Mouse (Mus musculus): ENCODE results near the gene Themis3. TPM values are rescaled to one million over a fixed set of nuclear protein-coding genes. Genes with fewer than 3 reads are reported as not detected.

The Themis3 gene
- polyA plus RNA-seq, 1 experiment from 2014 or later: not detected

DNA sequence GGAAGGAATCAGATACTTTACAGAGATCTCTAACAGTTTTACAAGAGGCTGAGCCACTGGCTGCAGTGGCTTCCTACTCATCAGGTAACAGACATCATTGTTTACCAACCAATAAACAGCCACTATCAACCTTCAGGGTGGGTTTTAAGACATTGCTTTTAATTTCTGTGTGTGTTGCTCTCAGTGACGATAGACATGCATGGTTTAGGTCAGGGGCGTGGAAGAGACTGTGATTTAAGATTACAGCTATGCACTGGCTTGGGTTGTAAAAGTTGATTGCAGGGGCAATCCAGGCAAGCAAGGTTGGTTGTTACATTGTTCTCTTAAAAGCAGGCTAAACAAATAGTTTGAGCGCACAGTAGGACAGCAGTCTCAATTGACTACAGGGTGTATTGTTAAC is 1.4 kb upstream of the Themis3 start:
- no peaks in the 10 kb centered on the region for H3K27me3 ChIP-seq (ENCODE audit: control insufficient read depth, insufficient read depth, low read length)
- H3K4me2 ChIP-seq (ENCODE audit: low read length): no peak overlapping the region
- no peak overlapping the region for H3K27ac ChIP-seq (replicated peaks in 1 of 2; ENCODE audit: control insufficient read depth in 1 of 2, insufficient read depth in 1 of 2, low read depth in 2 of 2, low read length in 2 of 2)
- no peaks in the 10 kb centered on the region for H3K9me3 ChIP-seq (ENCODE audit: control insufficient read depth, low read length)
- H3K4me1 ChIP-seq (ENCODE audit: control insufficient read depth in 2 of 2, insufficient read depth in 2 of 2, low read length in 2 of 2): no peaks in the 10 kb centered on the region
- H3K4me3 ChIP-seq (ENCODE audit: control insufficient read depth in 1 of 2, insufficient read depth in 1 of 2, low read depth in 1 of 2, low read length in 2 of 2): no peak overlapping the region
- no peaks in the 10 kb centered on the region for H3K36me3 ChIP-seq (ENCODE audit: control insufficient read depth, insufficient read depth, low read length)
- no peak overlapping the region for H3K9ac ChIP-seq (ENCODE audit: low read length)
- 83% methylated on average over 3 of the region's 3 CpGs for WGBS
- ATAC-seq (ENCODE audit: insufficient number of reproducible peaks, insufficient read depth, low FRiP score, low read depth): no peak

- Histone ChIP-seq H3K4me2 (ENCODE audit: low read length) (no peak overlapping the region), H3K27ac (replicated peaks in 1 of 2; ENCODE audit: control insufficient read depth in 1 of 2, insufficient read depth in 1 of 2, low read depth in 2 of 2, low read length in 2 of 2) (no peak overlapping the region), H3K27me3 (ENCODE audit: control insufficient read depth, insufficient read depth, low read length) (no peaks in the 10 kb centered on the region), H3K9me3 (ENCODE audit: control insufficient read depth, low read length) (no peaks in the 10 kb centered on the region), H3K4me1 (ENCODE audit: control insufficient read depth in 2 of 2, insufficient read depth in 2 of 2, low read length in 2 of 2) (no peaks in the 10 kb centered on the region; a peak in 1 of 4 replicates), H3K36me3 (ENCODE audit: control insufficient read depth, insufficient read depth, low read length) (no peaks in the 10 kb centered on the region), H3K9ac (ENCODE audit: low read length) (no peak overlapping the region), H3K4me3 (ENCODE audit: control insufficient read depth in 1 of 2, insufficient read depth in 1 of 2, low read depth in 1 of 2, low read length in 2 of 2) (no peak overlapping the region)
- ATAC-seq (ENCODE audit: insufficient number of reproducible peaks, insufficient read depth, low FRiP score, low read depth): no peak
Measured at GRCm38 (mm10) chr17:66595256-66595655, 835 bp upstream of the Themis3 start.

DNA sequence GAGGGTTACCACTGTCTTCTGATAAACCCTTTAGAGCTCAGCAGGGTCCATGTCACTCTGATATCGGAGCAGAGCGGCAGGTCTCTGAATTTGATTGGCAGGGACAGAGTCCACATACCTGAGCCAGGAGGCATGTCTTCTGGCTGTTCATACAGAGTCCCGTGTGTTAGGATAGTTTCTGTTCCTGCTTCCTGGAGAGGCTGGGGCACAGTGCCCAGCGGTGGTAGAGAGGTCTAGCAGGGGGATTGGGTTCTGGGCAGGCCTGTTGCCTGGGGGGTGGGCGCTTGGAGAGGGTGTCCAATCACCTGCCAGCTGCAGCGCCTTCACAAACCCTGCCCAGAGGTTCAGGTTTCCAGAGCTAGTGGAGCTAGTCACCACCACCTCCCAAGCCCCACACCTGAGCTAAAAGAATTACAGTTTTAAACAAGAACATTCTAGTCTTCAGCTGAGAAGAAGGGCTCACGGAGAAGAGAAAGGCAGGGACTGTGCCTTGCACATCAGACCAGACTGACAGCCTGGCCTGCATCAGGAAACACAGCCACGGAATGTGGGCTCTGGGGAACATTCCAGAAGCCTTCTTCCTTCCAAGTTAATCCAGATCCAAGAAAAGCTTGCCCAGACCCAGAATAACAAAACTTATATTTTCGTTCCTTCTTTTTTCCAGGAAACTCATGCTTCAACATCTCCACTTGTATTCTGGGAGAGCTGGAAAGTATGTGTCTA is 3.9 kb downstream of the Themis3 start:
- no peak overlapping the region for H3K27ac ChIP-seq (replicated peaks in 1 of 2; ENCODE audit: control insufficient read depth in 1 of 2, insufficient read depth in 1 of 2, low read depth in 2 of 2, low read length in 2 of 2)
- no peak for ATAC-seq (ENCODE audit: insufficient number of reproducible peaks, insufficient read depth, low FRiP score, low read depth)
- no peaks in the 10 kb centered on the region; a peak in 1 of 4 replicates for H3K4me1 ChIP-seq (ENCODE audit: control insufficient read depth in 2 of 2, insufficient read depth in 2 of 2, low read length in 2 of 2)
- H3K9ac ChIP-seq (ENCODE audit: low read length): no peak overlapping the region
- no peaks in the 10 kb centered on the region for H3K36me3 ChIP-seq (ENCODE audit: control insufficient read depth, insufficient read depth, low read length)
- no peaks in the 10 kb centered on the region for H3K27me3 ChIP-seq (ENCODE audit: control insufficient read depth, insufficient read depth, low read length)
- no peak overlapping the region for H3K4me2 ChIP-seq (ENCODE audit: low read length)
- WGBS: 55% methylated on average over 9 of the region's 9 CpGs
- no peaks in the 10 kb centered on the region for H3K9me3 ChIP-seq (ENCODE audit: control insufficient read depth, low read length)
- H3K4me3 ChIP-seq (ENCODE audit: control insufficient read depth in 1 of 2, insufficient read depth in 1 of 2, low read depth in 1 of 2, low read length in 2 of 2): no peak overlapping the region

- H3K27me3 ChIP-seq (ENCODE audit: control insufficient read depth, insufficient read depth, low read length): no peaks in the 10 kb centered on the region
- no peaks in the 10 kb centered on the region for H3K36me3 ChIP-seq (ENCODE audit: control insufficient read depth, insufficient read depth, low read length)
- H3K27ac ChIP-seq (replicated peaks in 1 of 2; ENCODE audit: control insufficient read depth in 1 of 2, insufficient read depth in 1 of 2, low read depth in 2 of 2, low read length in 2 of 2): no peak overlapping the region
- no peaks in the 10 kb centered on the region; a peak in 1 of 4 replicates for H3K4me1 ChIP-seq (ENCODE audit: control insufficient read depth in 2 of 2, insufficient read depth in 2 of 2, low read length in 2 of 2)
- 72% methylated on average over 8 of the region's 8 CpGs for WGBS
- no peak for ATAC-seq (ENCODE audit: insufficient number of reproducible peaks, insufficient read depth, low FRiP score, low read depth)
- H3K9me3 ChIP-seq (ENCODE audit: control insufficient read depth, low read length): no peaks in the 10 kb centered on the region
- no peak overlapping the region for H3K4me2 ChIP-seq (ENCODE audit: low read length)
- H3K9ac ChIP-seq (ENCODE audit: low read length): no peak overlapping the region
- no peak overlapping the region for H3K4me3 ChIP-seq (ENCODE audit: control insufficient read depth in 1 of 2, insufficient read depth in 1 of 2, low read depth in 1 of 2, low read length in 2 of 2)
Measured at GRCm38 (mm10) chr17:66589864-66590263, 4.6 kb downstream of the Themis3 start.

DNA sequence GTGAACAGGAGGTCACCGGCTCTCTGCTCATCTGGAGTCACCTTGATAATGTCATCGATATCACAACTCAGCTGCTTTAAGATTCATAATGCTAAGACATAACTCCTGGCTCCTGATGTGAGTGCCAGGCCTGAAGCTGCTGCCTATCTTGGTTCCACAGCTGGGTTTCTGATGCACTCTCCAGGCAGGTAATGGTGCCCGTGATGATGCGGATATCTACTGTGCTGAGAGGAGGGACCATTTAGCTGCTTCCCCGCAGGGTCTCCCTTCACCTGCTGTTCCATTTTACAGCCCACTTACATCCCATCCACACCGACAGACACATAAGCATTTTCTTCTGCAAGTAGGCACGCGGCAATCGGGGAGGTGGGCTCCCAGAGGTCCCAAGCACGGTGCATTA is 7.7 kb downstream of the Themis3 start:
- Histone ChIP-seq H3K27me3 (ENCODE audit: control insufficient read depth, insufficient read depth, low read length) (no peaks in the 10 kb centered on the region), H3K9ac (ENCODE audit: low read length) (no peak overlapping the region), H3K4me2 (ENCODE audit: low read length) (no peak overlapping the region), H3K27ac (replicated peaks in 1 of 2; ENCODE audit: control insufficient read depth in 1 of 2, insufficient read depth in 1 of 2, low read depth in 2 of 2, low read length in 2 of 2) (no peak overlapping the region), H3K36me3 (ENCODE audit: control insufficient read depth, insufficient read depth, low read length) (no peaks in the 10 kb centered on the region), H3K4me1 (ENCODE audit: control insufficient read depth in 2 of 2, insufficient read depth in 2 of 2, low read length in 2 of 2) (no peaks in the 10 kb centered on the region; a peak in 1 of 4 replicates), H3K9me3 (ENCODE audit: control insufficient read depth, low read length) (no peaks in the 10 kb centered on the region), H3K4me3 (ENCODE audit: control insufficient read depth in 1 of 2, insufficient read depth in 1 of 2, low read depth in 1 of 2, low read length in 2 of 2) (no peak overlapping the region)
- no peak for ATAC-seq (ENCODE audit: insufficient number of reproducible peaks, insufficient read depth, low FRiP score, low read depth)
- 83% methylated on average over 10 of the region's 10 CpGs for WGBS

DNA sequence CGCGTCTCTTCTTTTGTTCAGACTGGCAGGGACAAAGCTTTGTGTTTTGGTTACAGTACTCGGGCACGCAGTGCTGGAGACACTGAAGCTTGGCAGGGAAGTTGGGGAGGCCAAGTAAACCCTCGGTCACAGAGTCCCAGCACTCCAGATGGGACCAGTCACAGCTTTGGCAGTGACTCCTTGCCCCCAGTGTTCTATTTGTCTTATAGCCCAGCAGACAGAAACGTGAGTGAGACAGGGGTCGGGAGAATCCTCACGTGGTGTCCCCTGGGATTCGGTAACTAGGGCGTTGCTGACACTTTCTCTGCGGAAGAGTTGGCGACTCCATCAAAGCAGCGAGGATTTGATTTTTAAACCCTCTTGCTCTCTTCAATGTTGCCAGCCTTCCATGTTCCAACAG is 8.3 kb downstream of the Themis3 start:
- Histone ChIP-seq H3K4me3 (ENCODE audit: control insufficient read depth in 1 of 2, insufficient read depth in 1 of 2, low read depth in 1 of 2, low read length in 2 of 2) (no peak overlapping the region), H3K36me3 (ENCODE audit: control insufficient read depth, insufficient read depth, low read length) (no peaks in the 10 kb centered on the region), H3K4me1 (ENCODE audit: control insufficient read depth in 2 of 2, insufficient read depth in 2 of 2, low read length in 2 of 2) (no peaks in the 10 kb centered on the region; a peak in 1 of 4 replicates), H3K27ac (replicated peaks in 1 of 2; ENCODE audit: control insufficient read depth in 1 of 2, insufficient read depth in 1 of 2, low read depth in 2 of 2, low read length in 2 of 2) (no peak overlapping the region), H3K4me2 (ENCODE audit: low read length) (no peak overlapping the region), H3K9me3 (ENCODE audit: control insufficient read depth, low read length) (no peaks in the 10 kb centered on the region), H3K27me3 (ENCODE audit: control insufficient read depth, insufficient read depth, low read length) (no peaks in the 10 kb centered on the region), H3K9ac (ENCODE audit: low read length) (no peak overlapping the region)
- ATAC-seq (ENCODE audit: insufficient number of reproducible peaks, insufficient read depth, low FRiP score, low read depth): no peak
- 80% methylated on average over 13 of the region's 13 CpGs for WGBS

DNA sequence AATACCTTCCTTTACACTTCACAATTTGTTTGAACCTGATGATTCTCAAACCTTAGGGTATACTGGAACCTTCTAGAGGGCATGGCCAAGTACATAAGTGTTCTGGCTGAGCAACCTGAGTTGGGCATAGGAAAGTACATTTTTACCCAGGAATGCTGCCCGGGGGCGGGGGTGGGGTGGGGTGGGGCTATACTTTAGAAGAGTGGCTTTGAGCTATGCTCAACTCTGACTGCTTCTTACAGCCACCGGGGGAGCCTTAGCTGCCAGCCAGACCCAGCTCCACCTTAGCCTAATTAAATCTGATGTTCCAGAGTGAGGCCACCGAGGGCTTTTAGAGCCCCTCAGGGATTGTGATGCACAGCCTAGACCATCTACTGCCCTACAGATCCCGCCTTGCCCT is 13.4 kb downstream of the Themis3 start:
- H3K4me2 ChIP-seq (ENCODE audit: low read length): no peak overlapping the region
- H3K36me3 ChIP-seq (ENCODE audit: control insufficient read depth, insufficient read depth, low read length): no peaks in the 10 kb centered on the region
- H3K4me1 ChIP-seq (ENCODE audit: control insufficient read depth in 2 of 2, insufficient read depth in 2 of 2, low read length in 2 of 2): no peaks in the 10 kb centered on the region
- no peak for ATAC-seq (ENCODE audit: insufficient number of reproducible peaks, insufficient read depth, low FRiP score, low read depth)
- WGBS: 64% methylated on average over 5 of the region's 5 CpGs
- no peaks in the 10 kb centered on the region for H3K27me3 ChIP-seq (ENCODE audit: control insufficient read depth, insufficient read depth, low read length)
- H3K9ac ChIP-seq (ENCODE audit: low read length): no peak overlapping the region
- H3K27ac ChIP-seq (replicated peaks in 1 of 2; ENCODE audit: control insufficient read depth in 1 of 2, insufficient read depth in 1 of 2, low read depth in 2 of 2, low read length in 2 of 2): no peak overlapping the region
- H3K9me3 ChIP-seq (ENCODE audit: control insufficient read depth, low read length): no peaks in the 10 kb centered on the region
- H3K4me3 ChIP-seq (ENCODE audit: control insufficient read depth in 1 of 2, insufficient read depth in 1 of 2, low read depth in 1 of 2, low read length in 2 of 2): no peak overlapping the region

DNA sequence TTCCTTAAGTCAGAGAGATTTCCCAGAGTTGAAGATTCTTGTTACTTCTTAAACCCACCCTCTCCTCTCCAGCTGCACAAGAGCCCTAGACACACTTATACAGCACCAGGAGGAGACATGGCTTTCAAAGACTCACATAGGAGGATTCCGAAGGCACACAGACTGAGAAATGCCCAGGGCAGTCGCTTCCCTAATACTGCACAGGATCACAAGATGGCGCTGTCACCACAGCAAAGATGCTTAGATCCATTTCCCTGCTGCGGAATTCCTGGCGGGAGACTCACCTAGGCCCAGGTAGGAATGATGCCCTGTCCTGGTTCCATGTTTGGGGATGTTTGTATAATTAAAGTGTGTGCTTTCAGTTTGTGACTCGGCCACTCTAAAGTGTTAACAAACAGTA is 16.4 kb downstream of the Themis3 start:
- H3K4me3 ChIP-seq (ENCODE audit: control insufficient read depth in 1 of 2, insufficient read depth in 1 of 2, low read depth in 1 of 2, low read length in 2 of 2): no peak overlapping the region
- no peaks in the 10 kb centered on the region for H3K36me3 ChIP-seq (ENCODE audit: control insufficient read depth, insufficient read depth, low read length)
- ATAC-seq (ENCODE audit: insufficient number of reproducible peaks, insufficient read depth, low FRiP score, low read depth): no peak
- no peaks in the 10 kb centered on the region for H3K4me1 ChIP-seq (ENCODE audit: control insufficient read depth in 2 of 2, insufficient read depth in 2 of 2, low read length in 2 of 2)
- no peak overlapping the region for H3K27ac ChIP-seq (replicated peaks in 1 of 2; ENCODE audit: control insufficient read depth in 1 of 2, insufficient read depth in 1 of 2, low read depth in 2 of 2, low read length in 2 of 2)
- H3K9ac ChIP-seq (ENCODE audit: low read length): no peak overlapping the region
- H3K9me3 ChIP-seq (ENCODE audit: control insufficient read depth, low read length): no peaks in the 10 kb centered on the region
- 19% methylated on average over 6 of the region's 6 CpGs for WGBS
- no peaks in the 10 kb centered on the region for H3K27me3 ChIP-seq (ENCODE audit: control insufficient read depth, insufficient read depth, low read length)
- no peak overlapping the region for H3K4me2 ChIP-seq (ENCODE audit: low read length)
